Mouse (Mus musculus): ENCODE measurements around the gene Slco1c1.

Gene Slco1c1

DNA sequence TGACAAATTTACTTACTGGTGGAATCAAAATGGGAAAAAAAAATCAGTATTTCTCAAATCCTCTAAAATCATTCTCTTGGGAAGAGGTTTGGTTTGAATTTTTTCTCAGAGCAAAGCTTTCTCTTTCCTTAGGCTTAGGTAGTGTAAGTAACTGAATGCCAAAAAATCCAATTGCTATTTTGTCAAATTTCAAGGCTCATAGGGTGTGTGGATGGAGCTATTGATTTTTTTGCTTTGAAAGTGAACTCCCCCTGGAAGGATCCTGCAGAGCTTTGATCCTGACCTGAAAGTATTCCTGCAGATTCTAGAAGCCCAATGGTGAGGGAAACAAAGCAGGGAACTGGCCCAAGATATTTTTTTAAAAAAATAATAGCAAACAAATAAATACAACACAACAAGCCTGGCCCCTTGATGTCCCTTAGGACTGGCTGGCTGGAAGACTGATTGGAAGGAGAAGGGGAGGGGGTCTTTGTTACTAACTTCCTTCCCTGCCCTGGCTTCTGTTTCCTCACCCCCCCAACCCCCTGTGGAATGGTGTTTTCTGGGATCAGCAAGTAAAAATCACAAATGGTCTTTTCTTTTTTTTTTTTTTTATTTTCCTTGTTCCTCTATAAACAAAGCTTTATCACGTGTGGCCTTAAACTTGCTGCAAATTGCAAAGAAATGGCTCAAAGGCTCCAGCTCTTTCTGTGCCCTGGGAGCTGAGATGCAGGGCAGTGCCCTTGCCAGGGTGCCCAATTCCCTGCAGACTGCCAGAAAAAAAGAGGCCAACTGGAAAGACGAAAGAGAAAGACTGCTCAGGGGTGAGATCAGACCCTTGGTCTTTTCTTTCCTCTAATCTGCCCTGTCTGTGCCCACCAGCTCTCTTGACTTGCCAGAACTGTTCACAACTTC, at the start of gene Slco1c1:
TSS of gene Slco1c1 (plus strand) at position 622 of the 894 bp plus-strand sequence.
- no peak for DNase-seq (ENCODE audit: low spot score)

DNA sequence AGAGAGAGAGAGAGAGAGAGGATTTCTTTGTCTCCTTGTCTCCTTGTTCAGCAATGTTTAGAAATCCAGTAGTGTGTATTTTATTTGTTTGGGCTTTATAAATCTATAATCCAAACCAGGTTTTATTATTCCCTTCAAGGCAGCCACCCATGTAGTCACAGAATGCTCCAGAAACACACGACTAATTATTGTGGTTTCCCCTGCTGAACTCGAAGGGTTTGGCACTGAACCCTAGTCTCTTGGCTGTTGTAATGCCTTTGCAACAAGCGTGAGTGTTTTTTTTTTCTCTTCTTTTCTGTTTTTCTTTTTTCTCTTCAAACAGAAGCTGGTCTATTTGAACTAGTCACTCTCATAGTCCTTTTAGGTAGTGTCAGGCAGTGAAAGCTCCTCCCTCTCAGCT, 49.5 kb upstream of the Slco1c1 start:
- DNase-seq (ENCODE audit: low spot score): no peak

DNA sequence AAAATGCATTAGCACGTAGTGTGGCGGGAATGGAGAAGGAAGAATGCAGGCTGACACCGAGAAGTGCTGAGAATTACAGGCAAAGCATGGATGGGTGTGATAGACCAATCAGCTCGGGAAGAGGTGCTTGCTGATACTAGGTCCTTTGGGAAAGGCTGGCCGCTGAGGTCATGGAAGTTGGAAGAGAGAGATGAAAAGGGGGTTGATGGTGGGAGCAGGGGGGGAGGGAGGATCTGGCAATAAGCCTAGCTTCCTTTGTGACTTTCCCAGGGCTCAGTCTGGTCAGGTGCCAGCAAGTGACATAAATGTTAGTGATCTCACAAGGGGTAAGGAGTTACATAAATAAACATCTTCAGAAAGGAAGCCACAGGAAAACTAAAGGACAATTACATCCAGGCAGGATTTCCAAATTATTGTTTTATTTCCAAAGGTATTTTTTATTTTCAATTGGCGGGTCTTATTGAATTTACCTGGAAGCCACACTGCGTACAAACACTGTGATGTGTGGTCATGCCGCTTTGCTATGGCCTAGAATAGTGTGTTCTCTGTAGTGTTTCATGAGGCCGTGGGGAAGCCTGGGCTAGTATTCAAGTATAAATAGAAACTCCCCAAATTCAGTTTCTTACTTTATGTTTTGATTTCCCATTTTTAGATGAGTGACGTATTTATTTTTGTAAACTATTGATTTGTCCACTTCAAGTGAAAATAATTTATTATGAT, 38.7 kb upstream of the Slco1c1 start:
- DNase-seq (ENCODE audit: low spot score): no peak

DNA sequence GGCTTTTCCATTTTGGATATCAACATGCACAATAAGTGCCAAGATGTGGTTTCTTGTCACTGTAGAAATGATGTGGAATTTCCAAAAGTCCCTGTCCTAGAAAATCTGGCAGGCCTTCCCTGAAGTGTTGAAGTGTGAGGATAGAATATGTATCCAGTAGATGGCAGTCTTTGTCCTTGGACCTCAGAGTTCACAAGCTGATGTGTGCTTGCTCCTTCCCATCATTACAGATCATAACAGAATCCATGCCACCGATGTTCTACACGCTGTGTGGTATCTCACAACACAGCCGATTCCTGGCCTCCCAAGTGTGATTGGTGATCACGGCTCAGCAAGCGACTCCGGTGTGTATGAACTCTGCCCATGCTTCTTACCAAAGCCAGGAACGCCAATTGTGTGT, 36.9 kb upstream of the Slco1c1 start:
- no peak for DNase-seq (ENCODE audit: low spot score)

DNA sequence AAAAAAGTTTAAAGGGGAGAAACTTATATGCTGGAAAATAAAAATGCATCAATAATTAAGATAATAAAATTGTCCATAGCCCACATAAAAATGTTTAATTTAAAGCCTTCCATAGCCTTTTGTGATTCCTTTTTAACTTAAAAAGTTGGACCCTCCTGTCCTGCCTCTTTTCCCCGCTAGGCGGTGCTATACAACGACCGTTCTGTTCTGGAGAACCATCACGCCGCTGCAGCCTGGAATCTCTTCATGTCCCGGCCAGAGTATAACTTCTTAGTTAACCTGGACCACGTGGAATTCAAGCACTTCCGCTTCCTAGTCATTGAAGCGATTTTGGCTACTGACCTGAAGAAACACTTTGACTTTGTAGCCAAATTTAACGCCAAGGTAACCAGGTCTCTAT, 35.5 kb upstream of the Slco1c1 start:
- DNase-seq (ENCODE audit: low spot score): no peak

DNA sequence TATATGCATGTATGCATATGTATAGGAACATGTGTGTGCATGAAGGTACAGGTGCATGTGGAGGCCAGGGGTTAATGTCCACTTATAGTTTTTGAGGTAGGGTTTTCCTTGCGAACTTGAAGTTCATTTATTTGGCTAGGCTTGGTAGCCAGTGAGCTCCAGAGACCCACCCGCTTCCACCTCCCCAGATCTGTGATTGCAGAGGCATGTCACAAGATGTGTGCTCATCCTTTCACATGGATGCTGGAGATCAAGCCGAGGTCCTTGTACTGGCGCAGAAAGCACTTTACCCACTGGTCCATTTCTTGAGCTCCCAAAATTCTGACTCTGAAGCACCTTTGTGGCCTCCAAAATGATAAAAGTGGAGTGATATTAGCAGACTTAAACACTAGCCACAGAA, 29.3 kb upstream of the Slco1c1 start:
- no peak for DNase-seq (ENCODE audit: low spot score)

DNA sequence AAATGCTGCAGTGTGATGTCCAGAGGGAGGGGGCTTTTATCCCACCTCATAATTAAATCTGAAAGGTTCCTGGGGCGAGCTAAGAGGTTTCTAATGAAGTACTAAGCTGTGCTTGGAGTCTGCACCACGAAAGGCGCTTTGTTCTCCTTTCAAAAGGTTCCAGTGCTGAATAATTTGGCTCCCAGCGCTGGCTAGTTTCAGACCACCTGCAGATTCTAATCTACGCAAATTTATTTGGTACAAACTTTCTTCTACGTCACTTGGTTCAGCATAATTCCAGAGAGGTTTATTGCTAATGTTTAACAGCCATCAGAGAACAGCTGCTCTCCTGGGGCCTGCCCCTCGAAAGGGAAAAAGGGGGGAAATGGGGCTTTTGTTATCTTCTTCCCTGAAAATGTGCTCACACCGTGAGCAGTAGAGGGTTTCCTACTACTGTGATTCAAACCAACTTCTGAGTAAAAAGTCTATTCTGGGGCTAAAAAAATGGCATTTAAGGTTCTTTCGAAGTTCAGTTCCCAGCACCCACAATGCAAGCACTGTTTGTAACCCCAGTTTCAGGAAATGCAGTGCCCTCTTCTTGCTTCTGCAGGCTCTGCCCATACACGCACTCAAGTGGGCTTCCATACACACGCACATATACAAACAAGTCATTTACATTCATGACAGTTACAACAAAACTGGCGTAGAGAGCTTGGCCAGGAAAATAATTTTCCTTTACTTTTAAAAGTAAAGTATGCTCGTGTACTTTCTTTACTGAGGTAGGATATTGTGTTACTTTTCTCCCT, 28.3 kb upstream of the Slco1c1 start:
- DNase-seq (ENCODE audit: low spot score): no peak

DNA sequence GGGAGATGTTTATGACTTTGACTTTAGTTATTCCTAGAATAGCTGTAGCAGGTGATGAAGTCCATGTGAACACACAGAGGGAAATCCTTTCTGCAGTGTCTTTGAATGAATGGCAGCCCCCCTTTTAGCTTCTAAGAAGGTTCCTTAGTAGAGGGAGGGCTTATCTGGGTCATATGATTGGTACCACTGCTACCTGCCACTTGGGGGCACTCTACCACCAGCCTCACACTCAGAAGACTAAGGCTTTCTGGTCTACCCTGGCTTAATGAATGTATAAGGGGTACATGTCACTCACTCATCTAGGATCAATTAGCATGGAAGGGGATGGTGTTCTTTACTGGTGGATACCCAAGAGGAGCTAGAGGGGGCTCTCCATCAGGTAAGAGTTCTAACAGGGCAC, 24.7 kb upstream of the Slco1c1 start:
- DNase-seq (ENCODE audit: low spot score): no peak

DNA sequence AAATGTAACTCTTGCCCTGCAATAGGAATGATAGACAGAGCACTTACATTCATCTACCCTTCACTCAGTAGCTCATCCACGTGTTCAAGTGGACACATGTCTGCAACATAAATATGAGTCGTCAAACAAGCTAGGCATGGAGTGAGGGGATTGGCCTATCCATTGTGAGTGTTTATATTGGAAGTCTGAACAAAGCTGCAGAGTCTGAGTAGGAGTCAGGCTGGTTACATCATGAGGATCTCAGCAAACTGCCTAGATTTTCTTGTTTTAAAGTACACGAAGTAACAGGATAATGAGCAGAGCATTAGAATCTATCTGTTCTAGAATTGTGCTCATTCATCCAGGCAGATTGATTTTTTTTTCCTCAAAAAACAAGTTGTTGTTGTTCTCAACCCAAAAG, 23.0 kb upstream of the Slco1c1 start:
- no peak for DNase-seq (ENCODE audit: low spot score)

DNA sequence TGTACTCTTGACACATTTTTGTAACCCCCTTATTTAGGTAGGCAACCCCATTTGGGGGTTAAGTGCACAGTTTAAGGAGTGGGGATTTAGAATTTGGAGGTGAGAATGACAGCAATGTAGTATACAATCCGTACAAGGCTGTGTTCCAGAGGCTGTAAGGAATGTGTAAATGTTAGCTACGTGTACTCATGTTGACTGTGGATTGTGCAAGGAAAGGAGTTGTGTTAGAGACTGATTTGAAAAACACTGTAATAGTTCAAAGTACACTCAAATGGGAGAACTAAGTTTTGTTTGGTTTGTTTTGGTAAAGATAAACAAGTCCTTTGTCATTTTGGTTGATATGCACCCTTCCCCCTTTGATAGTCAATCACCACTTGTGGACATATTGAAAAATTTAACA, 1.6 kb upstream of the Slco1c1 start:
- no peak for DNase-seq (ENCODE audit: low spot score)

DNA sequence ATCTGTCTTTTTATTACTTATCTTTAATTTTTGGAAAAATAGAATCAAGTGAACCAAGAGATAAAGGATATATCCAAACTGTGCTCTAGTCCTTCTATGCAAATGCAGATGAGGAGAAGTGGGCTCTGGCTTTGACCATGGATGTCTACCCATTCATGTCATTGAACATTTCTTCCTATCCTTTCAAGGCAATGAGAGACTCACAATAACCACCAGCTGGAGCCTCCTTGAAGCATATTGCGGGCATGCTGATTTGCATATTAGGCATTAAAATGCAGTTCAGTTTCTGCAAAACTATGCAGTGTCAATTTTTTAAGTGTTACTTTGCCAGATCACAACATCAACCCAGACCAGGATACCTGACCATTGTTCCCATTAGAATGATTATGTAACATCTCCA, 1.6 kb downstream of the Slco1c1 start:
- no peak for DNase-seq (ENCODE audit: low spot score)

DNA sequence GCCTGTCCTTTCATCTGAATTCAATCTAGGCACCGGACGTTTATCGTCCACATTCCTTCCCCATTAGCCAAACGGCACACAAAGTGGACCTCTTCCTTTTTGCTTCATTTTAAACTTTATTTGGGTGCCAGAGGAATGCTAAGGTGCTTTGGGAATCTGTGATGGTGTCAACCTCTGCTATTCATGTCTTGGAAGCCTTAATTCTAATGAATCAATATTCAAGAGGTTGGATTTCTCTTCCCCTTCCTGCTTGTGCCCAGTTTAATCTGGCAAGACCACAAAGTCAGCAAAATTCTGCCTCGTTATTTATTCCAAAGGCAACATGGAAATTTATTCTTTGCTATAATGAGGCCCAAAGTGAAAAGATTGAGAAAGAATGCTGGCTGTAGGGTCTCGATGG, 6.7 kb downstream of the Slco1c1 start:
- no peak for DNase-seq (ENCODE audit: low spot score)

DNA sequence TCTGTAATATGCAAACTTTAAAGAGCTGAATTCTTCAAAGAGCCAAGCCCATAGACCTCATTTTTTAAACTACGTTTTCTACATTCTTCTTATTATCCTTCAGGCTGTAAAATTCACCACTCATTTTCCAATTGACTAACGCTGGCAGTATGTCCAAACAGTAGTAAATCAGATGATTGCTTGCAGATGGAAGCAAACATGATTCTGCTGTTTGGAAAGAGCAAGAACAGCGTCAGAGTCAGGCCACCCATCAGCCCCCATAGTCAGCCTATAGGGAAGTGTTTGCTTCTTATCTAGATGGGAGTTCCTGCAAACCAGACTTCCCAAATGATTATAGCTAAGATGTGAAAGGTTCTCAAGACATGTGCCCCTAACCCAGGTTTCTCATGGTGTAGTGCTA, 13.1 kb downstream of the Slco1c1 start:
- no peak for DNase-seq (ENCODE audit: low spot score)

DNA sequence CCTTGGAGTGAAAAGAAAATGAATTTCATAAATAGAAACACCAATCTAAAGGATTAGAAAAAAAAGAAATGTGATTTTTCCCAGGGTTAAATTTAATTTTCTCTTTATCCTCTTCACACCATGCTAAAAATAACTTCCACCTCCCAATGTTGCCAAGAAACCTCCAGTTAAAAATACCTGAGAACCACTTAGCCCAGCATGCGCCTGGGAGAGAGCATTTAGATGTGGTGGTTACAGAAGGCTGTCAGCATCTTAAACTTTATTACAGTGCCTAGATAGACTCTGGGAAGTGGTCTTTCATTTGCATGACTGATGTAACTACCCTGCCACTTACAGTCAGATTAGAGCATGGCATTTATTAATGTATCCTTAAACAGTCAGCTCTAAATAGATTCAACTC, 17.0 kb downstream of the Slco1c1 start:
- no peak for DNase-seq (ENCODE audit: low spot score)

DNA sequence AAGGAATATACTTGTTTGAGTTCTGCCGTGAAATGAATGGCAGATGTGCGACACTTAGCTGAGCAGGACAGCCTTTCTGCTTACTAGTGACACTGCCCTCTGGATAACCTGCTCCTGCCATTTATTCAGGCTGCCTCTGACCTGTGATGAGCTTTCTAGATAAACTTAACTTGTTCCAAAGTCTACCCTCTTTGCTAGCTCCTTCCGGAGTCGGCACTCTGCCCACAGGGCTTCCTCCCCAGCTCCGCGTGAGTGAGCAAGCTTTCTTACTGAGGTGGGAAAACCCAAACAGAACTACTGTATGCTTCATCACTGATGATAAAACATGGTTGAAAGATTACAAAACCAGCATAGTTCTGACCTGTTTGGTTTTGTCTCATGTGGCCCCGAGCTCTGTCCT, 19.2 kb downstream of the Slco1c1 start:
- peak; percentile 41 for DNase-seq (ENCODE audit: low spot score)

DNA sequence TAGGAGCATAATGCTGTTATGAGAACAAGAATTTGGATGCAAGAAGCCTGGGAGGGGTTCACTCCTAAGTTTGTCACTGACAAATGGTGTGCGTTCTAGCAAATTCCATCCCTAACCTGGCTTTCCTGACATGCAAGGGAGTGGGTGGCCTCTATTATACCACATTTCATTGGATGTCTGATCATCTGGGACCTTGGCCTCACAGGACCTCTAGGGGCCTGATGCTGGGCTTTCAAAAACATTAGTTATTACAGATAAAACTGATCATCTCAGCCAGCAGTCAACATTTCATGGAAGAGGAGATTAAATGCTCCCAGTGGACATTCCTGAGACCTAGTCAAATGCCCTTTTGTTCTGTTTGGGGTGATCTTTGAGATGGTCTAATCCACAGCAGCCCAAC, 34.0 kb downstream of the Slco1c1 start:
- DNase-seq (ENCODE audit: low spot score): no peak

DNA sequence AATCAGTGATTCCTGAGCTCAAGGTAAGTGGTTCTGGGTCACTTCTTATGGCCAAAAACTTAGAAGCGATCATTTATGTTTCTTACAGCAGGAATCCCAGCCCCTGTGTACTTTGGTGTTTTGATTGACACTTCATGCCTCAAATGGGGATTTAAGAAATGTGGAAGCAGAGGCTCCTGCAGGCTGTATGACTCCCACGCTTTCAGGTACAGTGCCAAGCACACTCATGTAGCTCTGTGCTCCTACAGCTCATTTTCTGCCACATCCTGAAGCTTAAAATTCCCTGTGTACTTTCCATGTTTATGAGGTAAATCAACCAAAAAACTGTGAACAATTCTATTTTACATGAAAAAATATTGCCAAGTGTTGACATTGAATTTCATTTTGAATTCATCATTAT, 43.2 kb downstream of the Slco1c1 start:
- DNase-seq (ENCODE audit: low spot score): no peak

DNA sequence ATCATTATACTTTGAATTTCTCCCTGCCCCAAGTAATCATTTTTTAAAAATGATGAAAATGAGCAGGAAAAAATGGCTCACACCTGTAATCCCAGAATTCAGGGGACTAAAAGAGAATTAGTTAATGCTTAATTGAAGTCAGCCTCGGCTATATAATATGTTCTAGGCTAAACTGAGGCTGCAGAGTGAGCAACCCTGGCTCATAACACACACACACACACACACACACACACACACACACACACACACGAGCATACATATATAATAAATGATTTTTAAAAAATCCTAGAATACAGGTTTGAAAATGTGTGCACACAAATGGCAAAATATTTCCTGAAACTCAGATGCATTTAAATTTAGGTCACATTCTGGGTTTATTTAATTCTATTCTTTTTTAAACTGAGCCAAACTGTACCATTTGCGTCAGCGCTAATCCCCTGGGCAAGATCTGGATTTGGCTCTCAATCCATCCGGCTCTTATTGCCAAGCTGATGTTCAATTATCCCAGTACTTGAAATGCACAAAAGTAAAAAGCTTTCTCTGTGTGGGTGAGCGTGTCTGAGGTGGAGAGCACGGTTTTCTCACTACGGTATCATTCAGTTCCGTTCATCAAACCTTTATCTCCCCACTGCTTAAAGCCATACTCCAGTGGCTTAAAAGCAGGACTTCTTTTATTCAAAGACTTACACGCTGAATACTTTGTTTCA, 43.8 kb downstream of the Slco1c1 start:
- DNase-seq (ENCODE audit: low spot score): no peak

DNA sequence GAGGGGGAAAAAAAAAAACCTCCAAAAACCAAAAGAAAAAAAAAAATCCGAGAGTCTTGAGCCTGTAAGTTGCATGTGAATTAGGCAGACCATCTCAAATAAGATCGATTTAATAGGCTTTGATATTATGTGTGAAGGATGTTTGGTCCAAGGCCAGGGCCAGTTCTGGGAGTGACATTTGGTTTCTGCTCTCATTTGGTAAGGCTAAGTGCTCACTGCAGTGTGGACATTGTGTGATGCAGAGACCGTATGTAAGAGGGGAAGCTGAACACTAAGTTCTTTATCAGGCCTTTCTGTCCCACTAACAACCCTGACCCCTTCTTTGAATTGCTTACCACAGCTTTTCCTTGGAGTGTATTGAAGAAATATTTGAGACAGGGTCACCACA, 44.4 kb downstream of the Slco1c1 start:
- no peak for DNase-seq (ENCODE audit: low spot score)

DNA sequence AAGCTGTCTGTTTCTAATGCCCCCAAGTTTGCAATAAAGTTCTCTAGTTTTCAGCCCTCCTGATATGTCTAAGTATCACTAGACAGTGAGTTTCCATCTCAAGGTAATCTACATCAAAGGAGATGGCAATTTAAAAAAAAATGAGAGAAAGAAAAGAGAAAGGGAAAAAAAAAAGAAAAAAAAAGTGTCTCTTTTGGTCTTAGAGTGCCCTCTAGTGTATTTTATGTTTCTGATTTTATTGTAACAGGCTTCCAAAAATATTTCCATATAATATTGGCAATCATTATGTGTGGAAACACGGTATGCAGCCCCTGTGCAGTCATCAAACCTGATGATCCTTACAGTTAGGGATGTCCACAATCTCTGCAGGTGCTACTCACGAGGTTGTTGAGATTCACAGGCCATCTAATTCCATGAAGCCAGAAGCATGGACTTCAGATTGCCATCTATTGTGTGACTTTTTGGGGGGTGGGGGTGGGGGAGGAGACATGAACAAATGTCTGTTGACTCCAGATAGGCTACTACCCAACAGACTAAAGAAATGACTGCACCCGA, 52.6 kb downstream of the Slco1c1 start:
- no peak for DNase-seq (ENCODE audit: low spot score)

DNA sequence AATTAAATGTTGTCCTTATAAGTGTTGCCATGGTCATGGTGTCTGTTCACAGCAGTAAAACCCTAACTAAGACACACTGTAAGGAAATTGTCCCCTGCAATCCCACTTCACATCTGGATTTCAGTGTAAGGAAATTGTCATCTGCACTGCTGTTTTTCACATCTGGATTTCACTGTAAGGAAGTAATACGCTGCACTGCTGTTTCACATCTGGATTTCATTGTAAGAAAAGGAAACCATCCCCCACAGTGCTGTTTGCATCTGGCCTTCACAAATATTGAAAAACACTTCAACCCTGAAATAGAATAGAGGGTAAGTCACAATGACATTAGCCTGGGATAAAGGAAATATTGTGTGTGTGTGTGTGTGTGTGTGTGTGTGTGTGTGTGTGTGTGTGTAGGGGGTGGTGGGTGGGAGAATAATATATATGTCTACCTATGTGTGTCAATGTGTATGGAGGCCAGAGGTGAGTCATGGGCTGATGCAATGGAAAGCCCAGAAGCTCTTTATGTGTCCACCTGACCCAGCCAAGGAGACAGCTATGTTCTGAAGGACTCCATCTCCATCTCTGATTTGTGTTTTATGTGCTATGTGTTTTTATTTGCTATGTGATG, 60.7 kb downstream of the Slco1c1 start:
- no peak for DNase-seq (ENCODE audit: low spot score)

All from yolk sac, embryonic 10.5 days (tissue).